Mouse (Mus musculus) liver, postnatal 0 days (tissue): ENCODE measurements around the gene Drd4. TPM values are rescaled to one million over a fixed set of nuclear protein-coding genes. Genes with fewer than 3 reads are reported as not detected.
A peak's percentile ranks its signal among the peaks of the same experiment; 100 is the strongest.

ENCODE experiments used
- ATAC-seq: fragments of 200-750 bp; cut with Nextera tagmentation; 2 replicates; pipeline ENCODE4 v1.8.0; 2017; ENCODE audit warnings: mild to moderate bottlenecking, moderate library complexity
- DNase-seq: peaks from one replicate; pipeline ENCODE4 v3.0.0-alpha.2; 2016
- H3K27ac ChIP-seq: fragments of 300-500 bp; sonication (generic); 2 replicates; pipeline ENCODE4 v1.5.1; 2014; ENCODE audit warnings: antibody characterized with exemption, moderate library complexity, mild to moderate bottlenecking, low read depth
- H3K27me3 ChIP-seq: fragments of 300-500 bp; sonication (generic); 2 replicates; pipeline ENCODE4 v1.6.1; 2014; ENCODE audit warnings: low read length, control low read depth, mixed read lengths; ENCODE audit not compliant: insufficient read depth
- H3K36me3 ChIP-seq: fragments of 300-500 bp; sonication (generic); replicated peaks from 2 replicates; pipeline ENCODE4 v1.6.1; 2014; ENCODE audit warnings: mild to moderate bottlenecking, control low read depth, low read length, moderate library complexity, mixed read lengths; ENCODE audit not compliant: insufficient read depth
- H3K4me1 ChIP-seq: fragments of 300-500 bp; sonication (generic); 2 replicates; pipeline ENCODE4 v1.6.1; 2014; ENCODE audit warnings: antibody characterized with exemption, mild to moderate bottlenecking, control low read depth; ENCODE audit not compliant: insufficient read depth
- H3K4me2 ChIP-seq: fragments of 300-500 bp; sonication (generic); 2 replicates; pipeline ENCODE4 v1.6.1; 2014; ENCODE audit warnings: low read depth, mild to moderate bottlenecking, low read length, moderate library complexity, mixed read lengths
- H3K4me3 ChIP-seq: fragments of 300-500 bp; sonication (generic); 2 replicates; pipeline ENCODE4 v1.5.1; 2014; ENCODE audit warnings: low read depth, low read length
- H3K9ac ChIP-seq: fragments of 300-500 bp; sonication (generic); replicated peaks from 2 replicates; pipeline ENCODE4 v1.6.1; 2014; ENCODE audit warnings: mild to moderate bottlenecking, moderate library complexity
- H3K9me3 ChIP-seq: fragments of 300-500 bp; sonication (generic); 2 replicates; pipeline ENCODE4 v1.6.1; 2016; ENCODE audit warnings: mild to moderate bottlenecking, control low read depth, low read length, mixed read lengths
- CTCF ChIP-seq: sonication (generic); IDR thresholded peaks from 2 replicates; pipeline ENCODE4 v1.5.1; 2016; ENCODE audit warnings: antibody characterized with exemption, low read depth
- EP300 ChIP-seq: IDR thresholded peaks from 2 replicates; pipeline ENCODE4 v1.6.1; 2016; ENCODE audit warnings: antibody characterized with exemption, low read depth, mild to moderate bottlenecking
- WGBS: fragments of 180-500 bp; shearing (Covaris S2); extraction: QIAGEN DNeasy Blood & Tissue Kit; methylation state at CpG from one replicate; pipeline ENCODE4 v1.1.7; 2014; ENCODE audit not compliant: insufficient replicate concordance; 5-methylcytosine and 5-hydroxymethylcytosine counted together
- polyA plus RNA-seq: library from polyadenylated mRNA; unstranded; fragments of >200 nt; fragmentation: Nextera tagmentation; extraction: Ambion mirVana; gene quantifications from 2 replicates; pipeline ENCODE4 v1.2.1, GENCODE M21; 2015

Gene Drd4
- polyA plus RNA-seq, 1 experiment from 2014 or later: not detected

GRCm38 (mm10) chr7:141270631-141271030 lies 21.2 kb upstream of the Drd4 start:
- no peaks in the 10 kb centered on the region for H3K36me3 ChIP-seq
- DNase-seq: no peak
- 71% methylated on average over 3 of the region's 3 CpGs for WGBS
- H3K27ac ChIP-seq: no peak overlapping the region
- peaks cover 6% of the 10 kb centered on the region; the same call in 1 of the 2 replicates for H3K27me3 ChIP-seq
- H3K4me2 ChIP-seq: no peak overlapping the region
- H3K9ac ChIP-seq: no peak overlapping the region
- H3K4me1 ChIP-seq: peaks cover 11% of the 10 kb centered on the region
- ATAC-seq: no peak
- TF ChIP-seq EP300: no peak
- no peak for TF ChIP-seq CTCF
- no peaks in the 10 kb centered on the region for H3K9me3 ChIP-seq
- H3K4me3 ChIP-seq: no peak overlapping the region

DNA sequence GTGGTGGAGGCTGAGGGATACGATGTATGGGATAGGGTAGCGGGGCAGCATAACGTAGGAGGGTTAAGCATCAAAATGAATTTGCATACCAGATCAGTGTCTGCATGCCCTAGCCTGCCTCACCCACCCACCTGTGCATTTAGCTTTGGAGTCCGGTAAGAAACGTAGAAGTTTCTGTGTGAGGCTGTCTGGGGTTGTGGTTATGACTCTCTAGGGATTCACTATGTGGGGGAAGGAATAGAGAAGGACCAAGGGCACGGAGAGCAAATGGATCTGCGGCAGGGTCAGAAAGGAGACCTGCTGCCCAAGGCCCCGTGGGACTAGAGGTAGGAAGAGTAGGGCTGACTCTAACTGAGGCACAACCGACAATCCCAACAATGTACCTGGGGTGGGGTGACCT lies 16.4 kb upstream of the Drd4 start:
- no peak for DNase-seq
- Histone ChIP-seq H3K9me3 (no peaks in the 10 kb centered on the region), H3K9ac (no peak overlapping the region), H3K4me1 (peaks cover 8% of the 10 kb centered on the region; the same call in 1 of the 2 replicates), H3K4me3 (no peak overlapping the region), H3K27ac (no peak overlapping the region), H3K27me3 (peaks cover 20% of the 10 kb centered on the region), H3K4me2 (no peak overlapping the region), H3K36me3 (no peaks in the 10 kb centered on the region)
- no peak for ATAC-seq
- WGBS: 83% methylated on average over 9 of the region's 9 CpGs
- TF ChIP-seq CTCF (no peak), EP300 (no peak)

DNA sequence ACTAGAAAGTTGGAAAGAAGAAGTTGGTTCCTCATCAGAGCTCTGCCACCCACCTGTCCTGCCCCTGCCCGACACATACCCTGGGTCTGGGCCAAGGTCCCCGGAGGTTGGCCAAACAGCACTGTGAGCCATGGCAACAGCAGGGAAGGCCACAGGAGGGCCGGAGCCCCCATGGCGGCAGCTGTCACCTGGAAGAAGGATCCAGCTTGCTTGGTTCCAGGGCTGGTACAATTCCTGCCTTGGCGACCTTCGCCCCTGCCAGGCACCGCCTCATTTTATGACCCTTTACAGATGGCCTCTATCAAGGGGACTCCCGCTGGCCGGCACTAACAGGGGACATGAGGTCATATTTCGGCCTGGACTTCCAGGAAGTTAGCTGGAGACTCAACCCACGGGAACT lies 15.3 kb upstream of the Drd4 start, which contains the start of gene Cdhr5:
Gene Cdhr5 (minus strand): TSS at position 241 of the 400 bp plus-strand sequence.
- DNase-seq (no peak), ATAC-seq (peak; percentile 19; the same call in 1 of the 2 replicates)
- H3K27ac ChIP-seq: no peak within 1 kb of the TSS
- no peak within 1 kb of the TSS for H3K4me2 ChIP-seq
- H3K4me3 ChIP-seq: no peak within 1 kb of the TSS
- H3K4me1 ChIP-seq: peaks cover 8% of the 10 kb centered on the region; the same call in 1 of the 2 replicates
- H3K27me3 ChIP-seq: peaks cover 20% of the 10 kb centered on the region
- WGBS: 74% methylated on average over 11 of the region's 11 CpGs
- TF ChIP-seq CTCF (no peak), EP300 (no peak)
- H3K9me3 ChIP-seq: no peaks in the 10 kb centered on the region
- no peak within 1 kb of the TSS for H3K9ac ChIP-seq
- H3K36me3 ChIP-seq: no peaks in the 10 kb centered on the region

DNA sequence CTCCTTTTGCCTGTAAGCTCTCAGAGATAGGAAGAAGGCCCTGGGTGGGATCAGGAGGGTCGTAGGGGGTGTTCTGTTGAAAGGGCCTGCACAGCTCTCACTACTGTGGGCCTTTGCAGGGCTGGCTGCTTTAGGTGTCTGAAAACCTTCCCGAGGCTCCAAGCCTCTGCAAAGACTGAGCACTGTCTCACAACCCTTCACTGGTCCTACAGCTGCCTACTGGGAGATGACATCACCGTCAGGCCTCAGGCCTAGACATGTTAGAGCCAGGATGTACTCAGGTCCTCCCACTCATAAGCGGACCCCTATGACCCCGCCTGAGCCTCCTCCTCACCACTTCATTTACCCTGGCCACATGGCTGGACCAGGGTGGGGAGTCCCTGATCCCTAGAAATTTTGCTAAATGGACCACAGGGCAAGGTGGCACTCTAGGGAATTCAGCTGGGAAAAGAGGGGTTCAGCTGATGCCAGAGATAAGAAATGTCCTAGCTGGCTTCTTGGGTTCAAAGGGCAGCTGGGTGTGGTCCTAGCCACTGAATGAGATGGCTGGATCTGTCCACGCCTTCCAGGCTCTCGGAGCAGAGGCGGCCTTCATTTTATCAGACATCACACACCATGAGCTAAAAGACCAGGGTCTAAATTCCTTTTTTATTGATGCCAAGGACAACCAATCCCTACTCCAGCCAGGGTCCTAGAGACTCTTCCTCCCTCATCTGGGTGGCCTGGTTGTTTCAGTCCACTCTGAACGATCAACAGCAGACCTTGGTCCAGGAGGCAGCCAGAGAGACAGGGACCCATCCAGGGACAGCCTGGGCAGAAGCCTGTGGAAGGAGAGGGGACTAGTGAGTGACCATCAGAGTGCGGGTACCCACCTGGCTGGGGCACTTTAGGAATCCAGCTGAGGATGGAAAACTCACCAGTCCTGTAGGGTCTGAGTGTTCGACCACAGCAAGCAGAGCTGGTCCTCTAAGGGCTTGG lies 13.8 kb upstream of the Drd4 start:
- Histone ChIP-seq H3K4me3 (no peak overlapping the region), H3K9me3 (no peaks in the 10 kb centered on the region), H3K4me2 (no peak overlapping the region), H3K9ac (no peak overlapping the region), H3K27ac (no peak overlapping the region), H3K27me3 (peaks cover 20% of the 10 kb centered on the region), H3K4me1 (peaks cover 8% of the 10 kb centered on the region; the same call in 1 of the 2 replicates), H3K36me3 (no peaks in the 10 kb centered on the region)
- WGBS: 79% methylated on average over 11 of the region's 11 CpGs
- ATAC-seq (0 out of 2 replicates have a peak, but pooled peaks have one; percentile 5), DNase-seq (no peak)
- no peak for TF ChIP-seq EP300

DNA sequence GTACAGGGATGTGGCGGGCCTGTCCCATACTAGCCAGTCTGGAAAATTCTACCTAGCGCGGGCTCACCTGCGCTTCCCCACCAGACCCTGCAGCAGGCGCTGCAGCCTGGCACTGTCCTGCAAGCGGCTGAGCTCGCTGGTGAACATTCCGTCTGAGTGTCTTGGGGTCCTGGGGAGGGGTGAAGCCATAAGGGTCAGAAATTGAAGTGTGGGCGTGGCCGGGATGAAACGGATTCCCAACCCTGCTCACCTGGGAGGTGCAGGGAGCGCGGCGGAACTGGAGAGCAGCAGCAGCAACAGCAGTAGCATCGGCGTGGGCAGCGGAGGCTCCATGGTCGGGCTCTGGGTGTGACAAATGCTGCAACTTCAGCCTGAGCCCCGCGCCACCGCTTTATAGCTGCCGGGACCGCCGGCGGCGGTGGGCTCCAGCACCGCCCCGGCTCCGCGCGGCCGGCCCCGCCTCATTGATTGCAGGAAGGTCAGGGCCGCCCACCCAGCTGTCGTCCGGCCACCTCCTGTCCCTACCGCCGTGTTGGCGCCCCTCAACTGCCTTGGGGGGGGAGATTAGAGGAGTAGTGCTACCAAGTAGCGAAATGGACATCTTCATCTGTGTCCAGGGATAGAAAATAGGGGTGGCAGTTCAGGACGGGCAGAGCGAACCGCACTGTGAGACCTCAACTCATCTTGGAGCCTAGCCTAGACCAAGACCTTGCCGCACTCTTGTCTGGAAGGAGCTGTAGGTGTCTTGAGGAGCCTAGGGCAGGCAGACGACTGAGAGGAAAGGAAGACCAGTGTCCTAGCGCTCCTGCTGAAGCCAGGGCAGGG lies 12.8 kb upstream of the Drd4 start, which contains the start of gene Sct:
Gene Sct (minus strand): TSS at position 368 of the 825 bp plus-strand sequence.
- ATAC-seq: peak; percentile 63
- no peak within 1 kb of the TSS for H3K27ac ChIP-seq

GRCm38 (mm10) chr7:141281442-141281841 lies 10.4 kb upstream of the Drd4 start:
- WGBS: 75% methylated on average over 6 of the region's 6 CpGs
- no peak for DNase-seq

More for the DNA sequence above, 12.8 kb upstream of the Drd4 start, which contains the start of gene Sct:
- Histone ChIP-seq H3K9ac (0 out of 2 replicates have a peak within 1 kb of the TSS, but pooled peaks have one; percentile 11), H3K4me2 (peak within 1 kb of the TSS; percentile 80), H3K27me3 (peaks cover 20% of the 10 kb centered on the region), H3K9me3 (no peaks in the 10 kb centered on the region), H3K36me3 (no peaks in the 10 kb centered on the region), H3K4me1 (peaks cover 8% of the 10 kb centered on the region; the same call in 1 of the 2 replicates), H3K4me3 (peak within 1 kb of the TSS; percentile 38)
- TF ChIP-seq CTCF (peak; percentile 59), EP300 (no peak)
- no peak for DNase-seq
- 8% methylated on average over 45 of the region's 46 CpGs for WGBS

More at GRCm38 (mm10) chr7:141281442-141281841, 10.4 kb upstream of the Drd4 start:
- H3K4me1 ChIP-seq: peaks cover 7% of the 10 kb centered on the region; the same call in 1 of the 2 replicates
- no peaks in the 10 kb centered on the region for H3K36me3 ChIP-seq
- TF ChIP-seq CTCF: no peak
- no peak for TF ChIP-seq EP300
- H3K4me3 ChIP-seq: no peak overlapping the region
- no peak overlapping the region for H3K4me2 ChIP-seq
- H3K9me3 ChIP-seq: no peaks in the 10 kb centered on the region
- ATAC-seq: no peak
- H3K27me3 ChIP-seq: peaks cover 20% of the 10 kb centered on the region
- H3K9ac ChIP-seq: no peak overlapping the region
- H3K27ac ChIP-seq: no peak overlapping the region
